Mouse (Mus musculus) ES-Bruce4 (cell line): ENCODE measurements around the gene Peli2.

Source experiments
- EP300 ChIP-seq: IDR thresholded peaks from 2 replicates; pipeline ENCODE4 v1.6.1; 2011; ENCODE audit warnings: low read depth, low read length; ENCODE audit not compliant: insufficient read depth
- POLR2A ChIP-seq: IDR thresholded peaks from one replicate; pipeline ENCODE4 v1.8.1; 2011; ENCODE audit warnings: low read length; ENCODE audit not compliant: insufficient read depth

- TF ChIP-seq POLR2A, result no peak
- no peak for TF ChIP-seq EP300
These were observed 17.5 kb downstream of the Peli2 start for GRCm38 (mm10) chr14:48138138-48138537.
